Mouse (Mus musculus) kidney, embryonic 16.5 days (tissue): ENCODE measurements around the gene Cdca8. TPM values are rescaled to one million over a fixed set of nuclear protein-coding genes. Genes with fewer than 3 reads are reported as not detected.

Experiments used
- ATAC-seq: fragments of 200-750 bp; cut with Nextera tagmentation; 2 replicates; pipeline ENCODE4 v1.8.0; 2017; ENCODE audit warnings: moderate TSS enrichment; ENCODE audit not compliant: low FRiP score, low TSS enrichment
- H3K27ac ChIP-seq: fragments of 300-500 bp; sonication (generic); 2 replicates; pipeline ENCODE4 v1.5.1; 2014; ENCODE audit warnings: low read length
- H3K27me3 ChIP-seq: fragments of 300-500 bp; sonication (generic); 2 replicates; pipeline ENCODE4 v1.6.1; 2014; ENCODE audit warnings: low read length, control low read depth, mixed read lengths; ENCODE audit not compliant: insufficient read depth
- H3K36me3 ChIP-seq: fragments of 300-500 bp; sonication (generic); 2 replicates; pipeline ENCODE4 v1.6.1; 2014; ENCODE audit warnings: low read length, control low read depth, mixed read lengths; ENCODE audit not compliant: insufficient read depth
- H3K4me1 ChIP-seq: fragments of 300-500 bp; sonication (generic); 2 replicates; pipeline ENCODE4 v1.6.1; 2014; ENCODE audit warnings: low read length, control low read depth, mixed read lengths; ENCODE audit not compliant: insufficient read depth
- H3K4me2 ChIP-seq: fragments of 300-500 bp; sonication (generic); replicated peaks from 2 replicates; pipeline ENCODE4 v1.6.1; 2014; ENCODE audit warnings: low read depth, low read length
- H3K4me3 ChIP-seq: fragments of 300-500 bp; sonication (generic); 2 replicates; pipeline ENCODE4 v1.5.1; 2014; ENCODE audit warnings: mild to moderate bottlenecking, low read length
- H3K9ac ChIP-seq: fragments of 300-500 bp; sonication (generic); replicated peaks from 2 replicates; pipeline ENCODE4 v1.6.1; 2014; ENCODE audit warnings: low read length
- H3K9me3 ChIP-seq: fragments of 300-500 bp; sonication (generic); 2 replicates; pipeline ENCODE4 v1.6.1; 2016; ENCODE audit warnings: low read length, control low read depth
- WGBS: fragments of 180-500 bp; shearing (Covaris S2); extraction: QIAGEN DNeasy Blood & Tissue Kit; methylation state at CpG from one replicate; pipeline ENCODE4 v1.1.7; 2014; 5-methylcytosine and 5-hydroxymethylcytosine counted together
- polyA plus RNA-seq: library from polyadenylated mRNA; unstranded; fragments of >200 nt; fragmentation: Nextera tagmentation; extraction: Ambion mirVana; gene quantifications from 2 replicates; pipeline ENCODE4 v1.2.1, GENCODE M21; 2015

The Cdca8 gene
- polyA plus RNA-seq, 1 experiment from 2014 or later: 149 TPM

- peak; percentile 86 for ATAC-seq
- H3K4me1 ChIP-seq: peaks cover 15% of the 10 kb centered on the region
- 18% methylated on average over 11 of the region's 11 CpGs for WGBS
- no peak overlapping the region for H3K4me2 ChIP-seq
- no peak overlapping the region for H3K9ac ChIP-seq
- H3K36me3 ChIP-seq: no peaks in the 10 kb centered on the region
- no peaks in the 10 kb centered on the region for H3K9me3 ChIP-seq
- H3K4me3 ChIP-seq: no peak overlapping the region
- peak overlapping the region; percentile 67 for H3K27ac ChIP-seq
- no peaks in the 10 kb centered on the region for H3K27me3 ChIP-seq
These were observed 20.0 kb upstream of the Cdca8 start for GRCm38 (mm10) chr4:124959062-124959461.

GRCm38 (mm10) chr4:124957284-124957683 lies 18.2 kb upstream of the Cdca8 start:
- ATAC-seq: no peak
- 78% methylated on average over 2 of the region's 2 CpGs for WGBS
- H3K4me1 ChIP-seq: peaks cover 15% of the 10 kb centered on the region
- H3K9me3 ChIP-seq: no peaks in the 10 kb centered on the region
- H3K9ac ChIP-seq: no peak overlapping the region
- H3K4me3 ChIP-seq: no peak overlapping the region
- no peak overlapping the region for H3K27ac ChIP-seq
- H3K36me3 ChIP-seq: no peaks in the 10 kb centered on the region
- no peaks in the 10 kb centered on the region for H3K27me3 ChIP-seq
- no peak overlapping the region for H3K4me2 ChIP-seq

- ATAC-seq: no peak
- 59% methylated on average over 4 of the region's 4 CpGs for WGBS
These were observed 14.4 kb upstream of the Cdca8 start for GRCm38 (mm10) chr4:124953546-124953945.

GRCm38 (mm10) chr4:124951036-124951433 lies 11.9 kb upstream of the Cdca8 start:
- H3K4me2 ChIP-seq: peak overlapping the region; percentile 33; the same call in 1 of the 2 replicates
- no peaks in the 10 kb centered on the region for H3K9me3 ChIP-seq
- H3K27ac ChIP-seq: 0 out of 2 replicates have a peak overlapping the region, but pooled peaks have one; percentile 31
- H3K9ac ChIP-seq: no peak overlapping the region
- H3K4me1 ChIP-seq: peaks cover 12% of the 10 kb centered on the region
- WGBS: 22% methylated on average over 10 of the region's 10 CpGs
- no peak overlapping the region for H3K4me3 ChIP-seq
- no peaks in the 10 kb centered on the region for H3K36me3 ChIP-seq
- no peaks in the 10 kb centered on the region for H3K27me3 ChIP-seq
- ATAC-seq: no peak

More at GRCm38 (mm10) chr4:124953546-124953945, 14.4 kb upstream of the Cdca8 start:
- Histone ChIP-seq H3K4me1 (peaks cover 14% of the 10 kb centered on the region), H3K9me3 (no peaks in the 10 kb centered on the region), H3K27me3 (no peaks in the 10 kb centered on the region), H3K27ac (no peak overlapping the region), H3K4me3 (no peak overlapping the region), H3K4me2 (no peak overlapping the region), H3K36me3 (no peaks in the 10 kb centered on the region), H3K9ac (no peak overlapping the region)

GRCm38 (mm10) chr4:124950181-124951035 lies 11.3 kb upstream of the Cdca8 start:
- H3K4me3 ChIP-seq: no peak overlapping the region
- H3K4me2 ChIP-seq: 0 out of 2 replicates have a peak overlapping the region, but pooled peaks have one; percentile 0
- no peaks in the 10 kb centered on the region for H3K36me3 ChIP-seq
- H3K27ac ChIP-seq: no peak overlapping the region; the same call in 1 of the 2 replicates
- no peak overlapping the region for H3K9ac ChIP-seq
- H3K4me1 ChIP-seq: peaks cover 12% of the 10 kb centered on the region
- 21% methylated on average over 21 of the region's 21 CpGs for WGBS
- ATAC-seq: peak; percentile 83
- H3K9me3 ChIP-seq: no peaks in the 10 kb centered on the region
- H3K27me3 ChIP-seq: no peaks in the 10 kb centered on the region

- Histone ChIP-seq H3K4me2 (no peak overlapping the region), H3K9ac (no peak overlapping the region), H3K36me3 (no peaks in the 10 kb centered on the region), H3K27ac (no peak overlapping the region), H3K9me3 (no peaks in the 10 kb centered on the region), H3K4me3 (no peak overlapping the region), H3K4me1 (peaks cover 12% of the 10 kb centered on the region), H3K27me3 (no peaks in the 10 kb centered on the region)
- no peak for ATAC-seq
- WGBS: 76% methylated on average over 3 of the region's 3 CpGs
These were observed 10.4 kb upstream of the Cdca8 start for GRCm38 (mm10) chr4:124949488-124949887.

GRCm38 (mm10) chr4:124944961-124945360 lies 5.8 kb upstream of the Cdca8 start:
- no peaks in the 10 kb centered on the region for H3K4me1 ChIP-seq
- H3K4me3 ChIP-seq: no peak overlapping the region
- ATAC-seq: no peak
- H3K36me3 ChIP-seq: peaks cover 4% of the 10 kb centered on the region
- no peak overlapping the region for H3K4me2 ChIP-seq
- no peaks in the 10 kb centered on the region for H3K9me3 ChIP-seq
- H3K27me3 ChIP-seq: no peaks in the 10 kb centered on the region
- H3K9ac ChIP-seq: no peak overlapping the region
- 59% methylated on average over 2 of the region's 2 CpGs for WGBS
- no peak overlapping the region for H3K27ac ChIP-seq

GRCm38 (mm10) chr4:124943781-124944180 lies 4.7 kb upstream of the Cdca8 start:
- no peaks in the 10 kb centered on the region for H3K27me3 ChIP-seq
- no peak for ATAC-seq
- H3K4me2 ChIP-seq: no peak overlapping the region
- peaks cover 5% of the 10 kb centered on the region for H3K36me3 ChIP-seq
- WGBS: 93% methylated on average over 5 of the region's 5 CpGs
- H3K27ac ChIP-seq: no peak overlapping the region
- no peaks in the 10 kb centered on the region for H3K9me3 ChIP-seq
- H3K4me3 ChIP-seq: no peak overlapping the region
- no peak overlapping the region for H3K9ac ChIP-seq
- no peaks in the 10 kb centered on the region for H3K4me1 ChIP-seq

GRCm38 (mm10) chr4:124943022-124943421 lies 3.9 kb upstream of the Cdca8 start:
- Histone ChIP-seq H3K9me3 (no peaks in the 10 kb centered on the region), H3K4me1 (peaks cover 2% of the 10 kb centered on the region; the same call in 1 of the 2 replicates), H3K9ac (no peak overlapping the region), H3K27me3 (no peaks in the 10 kb centered on the region), H3K36me3 (peaks cover 8% of the 10 kb centered on the region), H3K27ac (no peak overlapping the region), H3K4me3 (no peak overlapping the region), H3K4me2 (no peak overlapping the region)
- peak; percentile 53; the same call in 1 of the 2 replicates for ATAC-seq
- 6% methylated on average over 4 of the region's 4 CpGs for WGBS
